Mouse (Mus musculus) neutrophil, adult 5-6 weeks (primary cell): ENCODE results near the gene Rbl1. TPM values are rescaled to one million over a fixed set of nuclear protein-coding genes. Genes with fewer than 3 reads are reported as not detected.

ENCODE experiments used
- ATAC-seq: fragments of 151-379, 151-347 bp; 2 replicates; pipeline ENCODE4 v1.8.0; 2017; ENCODE audit warnings: mild to moderate bottlenecking, moderate TSS enrichment; ENCODE audit not compliant: insufficient number of reproducible peaks, poor library complexity, low FRiP score, severe bottlenecking; ENCODE audit errors: extremely low read depth
- total RNA-seq: library from RNA; stranded (forward); fragments of 200-1000 nt; gene quantifications from 2 replicates; pipeline ENCODE4 v1.2.3, GENCODE M21; 2017

The Rbl1 gene
- total RNA-seq, 1 experiment from 2014 or later: 34.8 TPM

- no peak for ATAC-seq
Observed at GRCm38 (mm10) chr2:157174416-157174815, 29.9 kb downstream of the Rbl1 start.

- no peak for ATAC-seq
Observed at GRCm38 (mm10) chr2:157173555-157173954, 30.8 kb downstream of the Rbl1 start.

- no peak for ATAC-seq
Observed at GRCm38 (mm10) chr2:157172984-157173383, 31.4 kb downstream of the Rbl1 start.

DNA sequence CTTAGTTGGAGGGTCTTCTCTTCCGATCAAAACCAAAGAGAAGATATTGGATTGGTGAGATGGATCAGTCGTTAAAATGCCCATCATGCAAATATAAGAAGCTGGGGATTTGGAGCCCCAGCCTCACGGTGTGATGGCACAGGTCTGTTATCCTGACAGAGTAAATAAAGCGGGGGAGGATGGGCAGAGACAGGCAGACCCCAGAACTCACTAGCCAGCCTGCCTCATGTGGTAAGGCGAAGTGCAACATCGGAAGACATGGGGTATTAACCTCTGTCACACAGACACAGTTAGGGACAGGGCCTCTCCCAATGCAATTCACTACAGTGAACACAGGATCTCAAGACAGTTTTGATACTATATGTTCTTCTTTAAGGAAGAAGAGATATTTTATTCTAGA, 33.7 kb downstream of the Rbl1 start:
- ATAC-seq: no peak

- ATAC-seq: no peak
Observed at GRCm38 (mm10) chr2:157170166-157170565, 34.2 kb downstream of the Rbl1 start.

DNA sequence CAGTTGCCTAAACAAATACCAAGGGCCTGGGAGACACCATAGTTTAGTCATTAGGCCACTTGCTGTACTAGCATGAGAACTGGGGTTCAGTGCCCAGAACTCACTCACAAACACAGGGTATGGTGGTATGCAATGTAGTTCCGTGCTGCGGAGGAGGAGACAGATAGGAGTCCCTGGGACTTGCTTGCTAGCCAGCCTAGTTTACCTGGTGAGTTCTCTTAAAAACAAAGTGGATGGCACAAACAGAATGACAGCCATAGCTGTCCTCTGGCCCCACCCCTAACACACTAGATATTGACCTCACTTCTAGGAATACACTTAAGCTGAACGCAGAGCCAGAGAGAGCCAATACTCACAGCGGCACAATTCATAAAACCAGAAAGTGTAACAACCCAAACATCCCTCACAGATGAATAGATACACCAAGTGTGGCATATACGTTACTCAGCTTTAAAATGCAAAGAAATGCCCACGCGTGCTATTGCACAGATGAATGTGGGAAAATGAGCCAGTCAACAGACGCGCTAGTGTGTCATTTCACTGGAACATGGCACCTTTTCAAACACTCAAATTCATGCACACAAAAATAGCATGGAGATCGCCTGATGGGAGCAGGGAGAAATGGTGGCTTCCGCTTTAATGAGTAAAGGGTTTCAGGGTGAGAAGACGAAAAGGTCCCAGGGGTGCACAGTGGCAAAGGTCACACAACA, 37.8 kb downstream of the Rbl1 start:
- ATAC-seq: no peak

DNA sequence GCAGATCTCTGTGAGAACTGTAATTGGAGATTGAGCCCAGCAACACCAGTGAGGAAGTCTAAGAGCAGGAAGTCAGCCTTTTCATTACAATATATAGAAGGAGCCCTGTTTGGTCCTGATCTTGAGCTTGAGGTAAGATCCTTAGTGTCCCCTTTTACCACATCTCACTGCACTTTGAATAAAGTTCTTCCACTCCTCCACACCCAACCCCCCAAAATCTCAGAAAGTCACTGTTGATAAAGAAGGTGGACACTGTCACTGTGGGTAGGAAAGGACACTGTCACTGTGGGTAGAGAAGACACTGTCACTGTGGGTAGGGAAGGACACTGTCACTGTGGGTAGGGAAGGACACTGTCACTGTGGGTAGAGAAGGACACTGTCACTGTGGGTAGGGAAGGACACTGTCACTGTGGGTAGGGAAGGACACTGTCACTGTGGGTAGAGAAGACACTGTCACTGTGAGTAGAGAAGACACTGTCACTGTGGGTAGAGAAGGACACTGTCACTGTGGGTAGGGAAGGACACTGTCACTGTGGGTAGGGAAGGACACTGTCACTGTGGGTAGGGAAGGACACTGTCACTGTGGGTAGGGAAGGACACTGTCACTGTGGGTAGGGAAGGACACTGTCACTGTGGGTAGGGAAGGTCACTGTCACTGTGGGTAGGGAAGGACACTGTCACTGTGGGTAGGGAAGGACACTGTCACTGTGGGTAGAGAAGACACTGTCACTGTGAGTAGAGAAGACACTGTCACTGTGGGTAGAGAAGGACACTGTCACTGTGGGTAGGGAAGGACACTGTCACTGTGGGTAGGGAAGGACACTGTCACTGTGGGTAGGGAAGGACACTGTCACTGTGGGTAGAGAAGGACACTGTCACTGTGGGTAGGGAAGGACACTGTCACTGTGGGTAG, 38.8 kb downstream of the Rbl1 start:
- peak; percentile 79 for ATAC-seq

GRCm38 (mm10) chr2:157164101-157164500, 40.2 kb downstream of the Rbl1 start:
- ATAC-seq: no peak

GRCm38 (mm10) chr2:157156079-157156478, 48.3 kb downstream of the Rbl1 start:
- no peak for ATAC-seq

GRCm38 (mm10) chr2:157153235-157153634, 51.1 kb downstream of the Rbl1 start:
- peak; percentile 84; the same call in 1 of the 2 replicates for ATAC-seq

DNA sequence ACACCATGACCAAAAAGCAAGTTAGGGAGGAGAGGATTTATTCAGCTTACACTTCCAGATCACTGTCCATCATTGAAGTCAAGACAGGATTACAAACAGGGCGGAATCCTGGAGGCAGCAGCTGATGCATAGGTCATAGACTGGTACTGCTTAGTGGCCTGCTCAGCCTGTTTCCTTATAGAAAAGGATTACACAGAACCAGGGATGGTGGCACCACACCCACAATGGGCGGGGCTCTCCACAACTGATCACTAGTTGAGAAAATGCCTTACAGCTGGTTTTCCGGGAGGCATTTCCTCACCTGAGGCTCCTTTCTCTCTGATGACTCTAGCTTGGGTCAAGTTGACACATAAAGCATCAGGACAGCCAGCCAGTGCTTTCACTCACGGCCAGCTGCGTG, 55.9 kb downstream of the Rbl1 start:
- no peak for ATAC-seq

- no peak for ATAC-seq
Observed at GRCm38 (mm10) chr2:157147397-157148020, 56.8 kb downstream of the Rbl1 start.

DNA sequence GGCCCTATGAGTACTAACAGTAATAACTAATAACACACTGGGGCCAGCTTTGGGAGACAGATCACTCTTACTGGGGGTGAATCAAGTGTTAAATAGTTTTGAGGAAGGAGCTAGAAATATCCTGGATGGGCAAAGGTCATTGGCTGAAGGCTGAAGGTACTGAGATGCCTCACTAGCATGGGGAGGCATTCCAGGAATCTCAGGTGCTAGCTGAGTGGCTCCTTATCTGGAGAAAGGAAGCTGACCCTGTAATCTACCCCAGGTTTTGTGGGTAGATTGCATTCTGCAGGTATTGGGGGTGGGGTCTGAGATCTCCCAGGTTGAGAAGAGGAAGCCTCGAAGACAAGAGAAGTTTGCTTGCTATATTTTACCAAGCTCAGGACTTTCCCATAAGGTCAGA, 59.2 kb downstream of the Rbl1 start:
- ATAC-seq: no peak

- ATAC-seq: no peak
Observed at GRCm38 (mm10) chr2:157144132-157144531, 60.2 kb downstream of the Rbl1 start.

GRCm38 (mm10) chr2:157141962-157142361, 62.4 kb downstream of the Rbl1 start:
- no peak for ATAC-seq

GRCm38 (mm10) chr2:157139251-157139802, 65.0 kb downstream of the Rbl1 start:
- no peak for ATAC-seq

DNA sequence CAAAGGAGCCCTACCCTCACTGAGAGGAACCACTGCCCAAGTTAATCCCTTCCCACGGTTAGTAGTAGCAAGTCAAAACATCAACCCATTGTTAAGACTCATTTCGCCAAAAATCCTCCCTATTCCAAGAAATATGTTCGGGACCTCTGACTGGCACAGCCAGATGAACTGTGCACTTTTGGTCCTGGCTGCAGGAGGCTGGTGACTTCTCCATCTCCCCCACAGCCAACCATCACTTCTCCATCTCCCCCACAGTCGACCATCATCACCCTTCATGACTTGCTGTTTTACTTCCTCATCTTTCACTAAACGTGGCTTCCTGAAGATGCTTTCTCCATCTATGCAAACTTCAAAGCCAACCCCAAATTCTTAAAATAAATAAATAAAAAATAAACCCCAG, 65.5 kb downstream of the Rbl1 start:
- ATAC-seq: peak; percentile 46

DNA sequence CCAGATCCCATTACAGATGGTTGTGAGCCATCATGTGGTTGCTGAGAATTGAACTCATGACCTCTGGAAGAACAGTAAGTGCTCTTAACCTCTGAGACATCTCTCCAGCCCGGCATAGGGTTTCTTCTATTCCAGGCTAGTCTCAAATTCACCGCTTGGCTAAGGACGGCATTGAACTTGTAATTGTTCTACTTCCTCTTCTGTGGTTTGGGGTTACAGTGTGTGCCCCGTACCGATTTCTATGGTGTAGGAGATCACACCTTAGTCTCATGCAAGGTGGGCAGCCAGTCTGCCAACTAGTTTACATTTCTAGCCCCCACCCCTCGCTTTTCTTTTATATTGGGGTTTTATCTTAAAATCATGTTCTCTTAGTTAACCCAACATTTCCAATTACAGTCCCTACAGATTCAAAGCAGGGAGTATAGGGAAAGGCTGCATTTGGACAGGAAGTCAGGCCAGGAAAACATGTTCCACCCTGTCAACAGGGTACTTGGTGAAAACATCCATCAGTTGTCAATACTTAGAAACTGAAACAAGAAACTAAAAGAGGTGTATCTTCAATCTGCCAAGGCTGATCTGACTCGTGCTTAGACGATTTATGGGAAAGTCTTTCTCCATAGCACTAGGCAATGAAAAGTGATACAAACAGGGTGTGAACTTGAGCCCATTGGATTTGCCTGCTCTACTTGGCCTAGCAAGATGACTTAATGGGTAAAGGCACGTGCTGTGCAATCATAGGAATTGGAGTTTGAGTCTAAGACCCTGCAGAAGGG, 66.2 kb downstream of the Rbl1 start:
- ATAC-seq: peak; percentile 54

GRCm38 (mm10) chr2:157136646-157137045, 67.7 kb downstream of the Rbl1 start:
- ATAC-seq: no peak
